Mouse (Mus musculus) neural tube, embryonic 10.5 days (tissue): Measurements from ENCODE around the gene Trabd.

Experiments
- DNase-seq: peaks from one replicate; pipeline ENCODE4 v3.0.0-alpha.2; 2017; ENCODE audit warnings: low spot score; ENCODE audit errors: extremely low spot score

The Trabd gene

GRCm38 (mm10) chr15:89076156-89076731 lies 1.3 kb downstream of the Trabd start:
- peak; percentile 74 for DNase-seq

- DNase-seq = no peak
Measured at GRCm38 (mm10) chr15:89078208-89078836, 3.4 kb downstream of the Trabd start.

- no peak for DNase-seq
Measured at GRCm38 (mm10) chr15:89083906-89084305, 9.0 kb downstream of the Trabd start.

GRCm38 (mm10) chr15:89084826-89085225 lies 9.9 kb downstream of the Trabd start:
- DNase-seq = no peak

- peak; percentile 90 for DNase-seq
Measured at GRCm38 (mm10) chr15:89088607-89089247, 13.8 kb downstream of the Trabd start, which contains the start of gene Selenoo. Selenoo (plus strand) TSS chr15:89089084.

GRCm38 (mm10) chr15:89089248-89090051 lies 14.5 kb downstream of the Trabd start:
- no peak for DNase-seq

GRCm38 (mm10) chr15:89090662-89091061 lies 15.7 kb downstream of the Trabd start:
- DNase-seq = no peak

GRCm38 (mm10) chr15:89092181-89092580 lies 17.3 kb downstream of the Trabd start:
- no peak for DNase-seq

- DNase-seq = no peak
Measured at GRCm38 (mm10) chr15:89097450-89097849, 22.5 kb downstream of the Trabd start.

GRCm38 (mm10) chr15:89098616-89099015 lies 23.7 kb downstream of the Trabd start:
- no peak for DNase-seq

- no peak for DNase-seq
Measured at GRCm38 (mm10) chr15:89100823-89101222, 25.9 kb downstream of the Trabd start.

GRCm38 (mm10) chr15:89102646-89103045 lies 27.7 kb downstream of the Trabd start:
- no peak for DNase-seq

- no peak for DNase-seq
Measured at GRCm38 (mm10) chr15:89103921-89104320, 29.0 kb downstream of the Trabd start.

- DNase-seq = no peak
Measured at GRCm38 (mm10) chr15:89104425-89104824, 29.5 kb downstream of the Trabd start.

- no peak for DNase-seq
Measured at GRCm38 (mm10) chr15:89106073-89106472, 31.1 kb downstream of the Trabd start.

- DNase-seq = no peak
Measured at GRCm38 (mm10) chr15:89106976-89107375, 32.1 kb downstream of the Trabd start.

GRCm38 (mm10) chr15:89110147-89110546 lies 35.2 kb downstream of the Trabd start:
- DNase-seq = no peak

- DNase-seq = no peak
Measured at GRCm38 (mm10) chr15:89118007-89118406, 43.1 kb downstream of the Trabd start.

GRCm38 (mm10) chr15:89122649-89123366 lies 47.9 kb downstream of the Trabd start, which contains the start of gene Tubgcp6:
Tubgcp6 (minus strand) TSS chr15:89123112.
- peak; percentile 95 for DNase-seq

GRCm38 (mm10) chr15:89123595-89123994 lies 48.7 kb downstream of the Trabd start:
- peak; percentile 36 for DNase-seq

GRCm38 (mm10) chr15:89124312-89124711 lies 49.4 kb downstream of the Trabd start:
- DNase-seq = no peak
